Mouse (Mus musculus): ENCODE results near the gene Nwd2. TPM values are rescaled to one million over a fixed set of nuclear protein-coding genes. Genes with fewer than 3 reads are reported as not detected.

Nwd2 gene
- polyA plus RNA-seq, 1 experiment from 2014 or later: 3.1 TPM

DNA sequence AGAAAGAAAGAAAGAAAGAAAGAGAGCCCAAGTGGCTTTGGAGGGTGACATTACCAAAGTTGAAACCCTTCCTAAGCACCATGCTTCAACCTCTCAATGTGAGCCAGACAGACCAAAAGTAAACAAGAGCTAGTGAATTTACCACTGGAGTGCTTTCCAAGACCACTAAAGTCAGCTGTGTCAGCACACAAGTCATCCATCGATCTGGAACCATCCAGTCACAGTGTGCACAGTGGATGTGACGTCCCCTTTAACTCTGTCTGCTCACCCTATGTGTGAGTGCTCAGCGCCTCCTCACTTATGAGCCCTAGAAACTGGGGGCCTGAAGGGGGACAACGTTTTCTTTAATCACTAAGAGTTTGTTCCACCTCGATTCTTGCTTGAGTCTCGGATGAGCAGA lies 170.6 kb downstream of the Nwd2 start:
- WGBS: 83% methylated on average over 6 of the region's 6 CpGs

DNA sequence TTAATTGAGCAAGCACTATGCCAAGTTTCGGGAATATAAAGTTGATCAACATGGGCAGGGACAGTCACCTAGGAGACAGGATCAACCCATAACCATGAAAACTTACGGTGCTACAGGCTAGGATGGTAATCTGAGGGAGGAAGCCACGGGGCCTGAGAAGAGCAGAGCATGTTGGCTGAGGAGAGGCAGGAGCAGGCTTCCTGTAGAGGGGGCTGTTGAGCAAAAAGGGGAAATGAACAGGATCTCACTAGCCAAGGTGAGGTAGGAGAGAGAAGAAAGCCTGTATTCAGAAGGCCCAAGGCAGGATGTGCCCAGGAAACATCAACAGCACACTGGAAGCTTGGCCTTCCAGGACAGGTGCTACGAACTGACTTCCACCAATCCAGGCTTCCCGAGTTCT lies 172.3 kb downstream of the Nwd2 start:
- no peak for DNase-seq (ENCODE audit: low spot score, missing footprints)
- H3K4me3 ChIP-seq (ENCODE audit: low read depth, low read length): no peak overlapping the region
- no peaks in the 10 kb centered on the region for H3K27me3 ChIP-seq (ENCODE audit: control insufficient read depth, insufficient read depth, low read length)
- H3K36me3 ChIP-seq (ENCODE audit: control insufficient read depth, insufficient read depth, low read length): no peaks in the 10 kb centered on the region
- H3K4me1 ChIP-seq (ENCODE audit: control insufficient read depth, insufficient read depth, low read length): no peaks in the 10 kb centered on the region
- H3K9me3 ChIP-seq (ENCODE audit: control insufficient read depth, low read length): no peaks in the 10 kb centered on the region
- 88% methylated on average over 5 of the region's 5 CpGs for WGBS
- no peak overlapping the region for H3K9ac ChIP-seq (ENCODE audit: low read length)
- ATAC-seq (ENCODE audit: low FRiP score): no peak
- H3K4me2 ChIP-seq: no peak overlapping the region
- H3K27ac ChIP-seq (ENCODE audit: low read depth, low read length): no peak overlapping the region

More for the DNA sequence above, 170.6 kb downstream of the Nwd2 start:
- H3K36me3 ChIP-seq (ENCODE audit: control insufficient read depth, insufficient read depth, low read length): no peaks in the 10 kb centered on the region
- ATAC-seq (ENCODE audit: low FRiP score) (no peak), DNase-seq (ENCODE audit: low spot score, missing footprints) (no peak)
- H3K27ac ChIP-seq (ENCODE audit: low read depth, low read length): no peak overlapping the region
- no peaks in the 10 kb centered on the region for H3K27me3 ChIP-seq (ENCODE audit: control insufficient read depth, insufficient read depth, low read length)
- H3K9me3 ChIP-seq (ENCODE audit: control insufficient read depth, low read length): no peaks in the 10 kb centered on the region
- H3K4me1 ChIP-seq (ENCODE audit: control insufficient read depth, insufficient read depth, low read length): no peaks in the 10 kb centered on the region
- no peak overlapping the region for H3K4me2 ChIP-seq
- no peak overlapping the region for H3K9ac ChIP-seq (ENCODE audit: low read length)
- no peak overlapping the region for H3K4me3 ChIP-seq (ENCODE audit: low read depth, low read length)

DNA sequence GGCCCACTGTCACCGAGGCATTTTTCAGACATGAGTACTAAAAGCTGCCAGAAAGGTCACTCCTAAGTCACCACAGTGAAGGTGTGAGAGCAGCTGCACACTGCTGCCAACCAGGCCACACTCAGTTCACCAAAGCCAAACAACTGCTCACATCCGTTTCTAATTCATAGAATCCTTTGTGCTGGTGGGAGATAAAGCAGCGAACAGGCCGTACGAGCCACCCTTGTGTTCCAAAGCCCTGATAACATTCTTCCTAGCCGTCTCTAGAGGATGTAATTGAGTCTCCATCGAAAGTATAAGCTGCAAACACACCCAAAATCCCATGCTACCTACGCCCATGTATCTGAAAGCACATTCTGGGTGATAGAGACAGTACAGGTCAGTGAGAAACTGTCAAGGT lies 173.0 kb downstream of the Nwd2 start:
- Histone ChIP-seq H3K4me2 (no peak overlapping the region), H3K9ac (ENCODE audit: low read length) (no peak overlapping the region), H3K9me3 (ENCODE audit: control insufficient read depth, low read length) (no peaks in the 10 kb centered on the region), H3K27ac (ENCODE audit: low read depth, low read length) (no peak overlapping the region), H3K36me3 (ENCODE audit: control insufficient read depth, insufficient read depth, low read length) (no peaks in the 10 kb centered on the region), H3K4me3 (ENCODE audit: low read depth, low read length) (no peak overlapping the region), H3K4me1 (ENCODE audit: control insufficient read depth, insufficient read depth, low read length) (no peaks in the 10 kb centered on the region), H3K27me3 (ENCODE audit: control insufficient read depth, insufficient read depth, low read length) (no peaks in the 10 kb centered on the region)
- DNase-seq (ENCODE audit: low spot score, missing footprints) (no peak), ATAC-seq (ENCODE audit: low FRiP score) (no peak)
- WGBS: 79% methylated on average over 8 of the region's 8 CpGs

DNA sequence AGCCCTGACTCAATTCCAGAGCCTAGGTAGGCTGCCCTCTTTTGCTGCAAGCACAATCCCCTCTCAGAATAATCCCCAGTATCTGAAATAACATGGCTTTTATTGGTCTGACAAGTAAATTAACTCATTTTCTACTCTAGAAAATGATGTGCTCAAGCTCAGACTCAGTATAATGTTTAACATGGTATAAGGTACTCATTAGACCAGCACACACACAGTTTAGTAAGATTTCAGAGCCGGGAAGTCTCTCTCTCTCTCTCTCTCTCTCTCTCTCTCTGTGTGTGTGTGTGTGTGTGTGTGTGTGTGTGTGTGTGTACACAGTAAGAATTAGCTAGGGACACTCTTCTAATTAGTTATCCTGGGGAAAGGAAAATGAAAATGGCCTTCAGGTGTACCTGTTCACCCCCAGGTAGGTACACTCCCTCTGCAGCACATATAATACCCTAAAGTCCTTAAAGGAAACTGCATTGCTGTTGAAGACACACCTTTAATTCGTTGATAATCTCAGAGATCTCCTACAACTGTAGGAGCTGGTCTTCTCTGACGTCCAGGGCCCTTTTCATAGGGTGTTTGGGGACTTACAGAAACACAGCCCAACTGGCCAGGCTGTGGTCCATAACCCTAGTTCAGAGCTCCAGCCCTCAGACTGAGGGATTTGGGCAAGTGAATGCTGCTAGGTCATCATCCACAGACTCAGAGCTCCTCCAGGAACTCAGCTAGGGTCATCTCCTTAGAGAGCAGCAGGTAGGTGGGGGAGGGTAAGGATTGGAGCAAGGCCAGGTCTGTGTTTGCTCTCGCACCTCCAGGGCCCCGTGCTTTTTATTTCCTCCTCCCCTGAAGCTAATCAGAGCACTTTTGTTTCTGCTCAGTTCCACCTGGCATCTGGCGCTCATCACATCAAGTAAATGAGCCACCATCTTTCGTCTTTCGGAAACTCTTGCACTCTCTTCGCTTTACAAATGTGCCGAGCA lies 174.7 kb downstream of the Nwd2 start:
- Histone ChIP-seq H3K4me2 (no peak overlapping the region), H3K9me3 (ENCODE audit: control insufficient read depth, low read length) (no peaks in the 10 kb centered on the region), H3K36me3 (ENCODE audit: control insufficient read depth, insufficient read depth, low read length) (no peaks in the 10 kb centered on the region), H3K27me3 (ENCODE audit: control insufficient read depth, insufficient read depth, low read length) (no peaks in the 10 kb centered on the region), H3K4me3 (ENCODE audit: low read depth, low read length) (no peak overlapping the region), H3K4me1 (ENCODE audit: control insufficient read depth, insufficient read depth, low read length) (no peaks in the 10 kb centered on the region), H3K27ac (ENCODE audit: low read depth, low read length) (no peak overlapping the region), H3K9ac (ENCODE audit: low read length) (no peak overlapping the region)
- 76% methylated on average over 10 of the region's 10 CpGs for WGBS
- ATAC-seq (ENCODE audit: low FRiP score) (no peak), DNase-seq (ENCODE audit: low spot score, missing footprints) (no peak)

DNA sequence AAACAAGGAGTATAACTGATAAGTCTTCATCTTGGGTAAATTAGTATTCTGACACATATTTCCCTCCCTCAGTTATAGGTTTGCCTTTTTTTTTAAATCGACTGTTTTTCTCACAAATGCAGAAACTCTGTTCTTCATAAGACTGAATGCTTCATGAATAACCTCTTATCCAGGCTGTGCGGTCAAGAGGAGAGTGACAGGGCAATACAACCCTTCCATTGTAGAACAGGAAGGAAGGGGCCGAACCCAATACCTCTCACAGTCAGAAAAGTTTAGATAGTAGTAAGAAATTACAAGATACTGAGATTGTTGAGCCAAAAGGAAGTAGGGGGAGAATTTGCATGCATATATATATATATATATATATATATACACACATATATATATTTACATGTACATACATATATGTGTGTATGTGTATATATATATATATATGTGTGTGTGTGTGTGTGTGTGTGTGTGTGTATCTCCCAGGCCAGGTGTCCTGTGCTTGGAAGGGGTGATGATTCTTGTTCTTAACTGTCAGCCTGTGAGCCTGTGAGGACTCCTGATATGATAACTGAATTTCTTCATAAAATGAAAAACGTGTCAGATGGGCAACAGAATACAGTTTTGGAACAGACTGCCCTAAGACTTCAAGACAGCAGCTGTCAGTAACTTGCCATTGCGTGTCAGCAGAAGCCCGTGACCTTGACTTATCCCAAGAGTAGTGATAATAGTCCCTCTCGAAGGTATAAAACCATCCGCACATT lies 175.9 kb downstream of the Nwd2 start:
- no peaks in the 10 kb centered on the region for H3K36me3 ChIP-seq (ENCODE audit: control insufficient read depth, insufficient read depth, low read length)
- H3K27me3 ChIP-seq (ENCODE audit: control insufficient read depth, insufficient read depth, low read length): no peaks in the 10 kb centered on the region
- WGBS: 88% methylated on average over 8 of the region's 8 CpGs
- ATAC-seq (ENCODE audit: low FRiP score) (no peak), DNase-seq (ENCODE audit: low spot score, missing footprints) (no peak)
- H3K9me3 ChIP-seq (ENCODE audit: control insufficient read depth, low read length): no peaks in the 10 kb centered on the region
- H3K4me1 ChIP-seq (ENCODE audit: control insufficient read depth, insufficient read depth, low read length): no peaks in the 10 kb centered on the region
- no peak overlapping the region for H3K4me2 ChIP-seq
- no peak overlapping the region for H3K27ac ChIP-seq (ENCODE audit: low read depth, low read length)
- no peak overlapping the region for H3K4me3 ChIP-seq (ENCODE audit: low read depth, low read length)
- no peak overlapping the region for H3K9ac ChIP-seq (ENCODE audit: low read length)

DNA sequence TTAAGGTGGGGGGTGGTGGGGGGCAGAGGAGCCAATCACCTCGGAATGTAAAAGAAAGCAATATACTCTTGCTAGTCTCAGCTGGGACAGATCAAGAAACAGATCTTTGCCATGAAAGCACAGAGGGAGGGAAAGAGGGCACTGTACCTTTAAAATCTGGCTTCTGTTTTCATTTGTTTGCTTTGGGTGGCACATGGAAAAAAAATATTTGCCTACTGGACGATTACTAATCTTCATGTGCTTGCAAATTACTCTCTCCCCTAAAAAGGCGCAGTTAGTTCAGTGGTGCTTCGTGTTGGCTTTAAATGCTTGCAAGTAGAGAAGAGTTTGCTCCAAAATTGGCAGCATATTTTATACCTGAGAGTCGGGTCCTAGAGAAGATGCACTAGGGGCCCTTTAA lies 177.0 kb downstream of the Nwd2 start:
- Histone ChIP-seq H3K4me3 (ENCODE audit: low read depth, low read length) (no peak overlapping the region), H3K9ac (ENCODE audit: low read length) (no peak overlapping the region), H3K9me3 (ENCODE audit: control insufficient read depth, low read length) (no peaks in the 10 kb centered on the region), H3K36me3 (ENCODE audit: control insufficient read depth, insufficient read depth, low read length) (no peaks in the 10 kb centered on the region), H3K4me2 (no peak overlapping the region), H3K27me3 (ENCODE audit: control insufficient read depth, insufficient read depth, low read length) (no peaks in the 10 kb centered on the region), H3K27ac (ENCODE audit: low read depth, low read length) (no peak overlapping the region), H3K4me1 (ENCODE audit: control insufficient read depth, insufficient read depth, low read length) (no peaks in the 10 kb centered on the region)
- WGBS: 84% methylated on average over 5 of the region's 5 CpGs
- no peak for ATAC-seq (ENCODE audit: low FRiP score)
- no peak for DNase-seq (ENCODE audit: low spot score, missing footprints)

DNA sequence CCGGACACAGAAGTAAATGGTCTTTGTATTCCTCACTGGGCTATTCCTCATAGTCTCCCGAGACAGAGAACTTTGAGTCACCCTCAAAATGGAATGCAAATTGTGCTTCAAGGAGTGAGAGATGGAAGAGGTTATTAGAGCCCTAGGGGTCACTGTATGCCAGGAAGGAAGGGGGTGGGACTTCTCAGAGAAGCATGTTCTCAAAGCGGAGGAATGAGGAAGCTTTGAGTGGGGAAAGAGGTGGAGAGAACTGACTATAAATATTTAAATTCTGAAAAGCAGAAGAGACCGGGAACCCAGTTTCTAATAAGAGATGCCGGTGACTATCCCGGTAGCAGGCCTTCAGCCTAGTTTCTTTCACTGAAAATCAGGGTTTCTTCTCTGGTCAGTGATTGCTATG lies 178.1 kb downstream of the Nwd2 start:
- no peak for ATAC-seq (ENCODE audit: low FRiP score)
- no peak for DNase-seq (ENCODE audit: low spot score, missing footprints)
- 78% methylated on average over 6 of the region's 6 CpGs for WGBS

DNA sequence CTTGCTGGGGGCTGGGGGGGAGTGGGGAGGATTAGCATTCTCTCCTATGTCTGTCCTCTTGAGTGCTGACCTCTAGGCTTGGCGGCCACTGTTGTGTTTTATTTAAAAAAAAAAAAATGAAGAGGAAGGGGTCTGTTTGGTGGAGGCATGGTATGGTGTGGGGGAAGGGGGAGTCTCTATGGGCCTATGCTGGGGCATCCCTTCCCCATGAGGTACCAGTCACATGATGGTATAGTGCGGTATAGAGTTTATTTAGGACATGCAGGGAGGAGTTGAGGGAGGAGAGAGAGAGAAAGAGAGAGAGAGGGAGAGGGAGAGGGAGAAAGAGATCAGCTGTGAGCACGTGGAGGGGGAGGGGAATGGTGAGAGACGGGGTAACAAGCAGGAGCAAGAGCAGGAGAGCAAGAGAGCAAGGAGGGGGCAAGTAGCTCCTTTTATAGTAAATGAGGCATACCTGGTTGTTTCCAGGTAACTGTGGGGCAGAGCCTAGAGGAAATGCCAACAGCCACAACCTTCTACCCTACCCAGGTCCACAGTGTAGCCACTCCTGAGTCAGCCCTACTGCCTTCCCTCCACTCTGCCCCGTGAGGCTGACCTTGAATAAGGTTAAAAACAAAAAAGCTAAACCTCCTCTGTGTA lies 178.6 kb downstream of the Nwd2 start:
- H3K27ac ChIP-seq (ENCODE audit: low read depth, low read length): no peak overlapping the region
- H3K4me3 ChIP-seq (ENCODE audit: low read depth, low read length): no peak overlapping the region
- no peaks in the 10 kb centered on the region for H3K36me3 ChIP-seq (ENCODE audit: control insufficient read depth, insufficient read depth, low read length)
- H3K4me1 ChIP-seq (ENCODE audit: control insufficient read depth, insufficient read depth, low read length): no peaks in the 10 kb centered on the region
- H3K27me3 ChIP-seq (ENCODE audit: control insufficient read depth, insufficient read depth, low read length): no peaks in the 10 kb centered on the region
- no peak overlapping the region for H3K4me2 ChIP-seq
- H3K9ac ChIP-seq (ENCODE audit: low read length): no peak overlapping the region
- 52% methylated on average over 5 of the region's 5 CpGs for WGBS
- H3K9me3 ChIP-seq (ENCODE audit: control insufficient read depth, low read length): no peaks in the 10 kb centered on the region
- DNase-seq (ENCODE audit: low spot score, missing footprints) (no peak), ATAC-seq (ENCODE audit: low FRiP score) (no peak; the same call in 1 of the 2 replicates)

More for the DNA sequence above, 178.1 kb downstream of the Nwd2 start:
- Histone ChIP-seq H3K4me3 (ENCODE audit: low read depth, low read length) (no peak overlapping the region), H3K27me3 (ENCODE audit: control insufficient read depth, insufficient read depth, low read length) (no peaks in the 10 kb centered on the region), H3K27ac (ENCODE audit: low read depth, low read length) (no peak overlapping the region), H3K9ac (ENCODE audit: low read length) (no peak overlapping the region), H3K36me3 (ENCODE audit: control insufficient read depth, insufficient read depth, low read length) (no peaks in the 10 kb centered on the region), H3K4me2 (no peak overlapping the region), H3K9me3 (ENCODE audit: control insufficient read depth, low read length) (no peaks in the 10 kb centered on the region), H3K4me1 (ENCODE audit: control insufficient read depth, insufficient read depth, low read length) (no peaks in the 10 kb centered on the region)

Measured in midbrain, embryonic 11.5 days (tissue).